17 mouse cellular contexts compared by ENCODE assay signal in the genomic region with DNA sequence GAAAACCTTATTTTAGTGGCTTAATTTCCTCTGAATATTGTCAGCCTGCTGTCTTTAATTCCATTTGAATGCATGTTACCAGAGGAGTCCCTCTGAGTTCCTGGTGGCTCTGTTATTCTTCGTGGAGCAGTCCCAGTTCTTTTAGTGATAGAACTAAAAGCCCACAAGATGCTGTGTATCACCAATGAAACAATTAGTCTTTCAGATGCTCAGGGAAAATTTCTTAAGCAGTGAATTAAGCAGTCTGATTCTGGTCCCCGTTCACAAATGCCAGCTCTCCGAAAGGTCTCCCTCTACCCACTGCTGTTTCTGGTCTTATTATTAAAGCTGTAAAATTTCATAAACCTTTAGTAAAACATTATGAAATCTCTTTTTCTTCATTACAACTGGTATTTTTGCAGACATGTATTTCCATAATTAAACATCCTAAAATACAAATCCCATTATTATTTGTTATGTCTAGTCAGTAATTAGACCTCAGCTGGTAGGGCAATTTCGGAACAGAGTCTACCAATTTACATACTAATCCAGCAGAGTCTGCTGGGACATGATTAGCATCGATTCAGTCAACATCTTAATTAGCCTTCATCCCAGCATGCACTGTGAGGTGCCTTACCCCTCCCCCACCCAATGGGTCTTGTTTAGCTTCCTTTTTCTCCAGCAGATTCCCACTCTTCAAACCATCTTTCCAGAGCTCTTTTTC. TPM values are rescaled to one million over a fixed set of nuclear protein-coding genes. Genes with fewer than 3 reads are reported as not detected.
A peak's percentile ranks its signal among the peaks of the same experiment; 100 is the strongest.
DNase-seq lines count a peak whose midpoint lies in the region; ATAC-seq lines count a peak whose summit lies in the region.
"Had no signal": no experiment of that assay in that cellular context is flagged by ENCODE, and none has a peak within 500 bp of the region (broad histone marks: within the 10 kb centered on the region; RNA-seq: fewer than 3 reads in every experiment).

No protein-coding gene starts in this region.

- no peak overlapping the region for H3K4me3 ChIP-seq in forebrain, embryonic 15.5 days
- H3K4me3 ChIP-seq in neural tube, embryonic 14.5 days (ENCODE audit: low read depth, low read length), result no peak overlapping the region
- H3K4me3 ChIP-seq: heart, adult 2 months had no signal

- no peaks in the 10 kb centered on the region for H3K36me3 ChIP-seq in forebrain, embryonic 15.5 days
- no peaks in the 10 kb centered on the region for H3K36me3 ChIP-seq in neural tube, embryonic 14.5 days (ENCODE audit: control insufficient read depth, insufficient read depth, low read length)

- WGBS in forebrain, embryonic 15.5 days, result 10% methylated on average over 5 of the region's 5 CpGs
- WGBS in neural tube, embryonic 14.5 days, result 31% methylated on average over 5 of the region's 5 CpGs

- no peak overlapping the region for H3K4me2 ChIP-seq in forebrain, embryonic 15.5 days (replicated peaks)
- no peak overlapping the region for H3K4me2 ChIP-seq in neural tube, embryonic 14.5 days (ENCODE audit: low read depth, low read length)

- peak; percentile 98 for ATAC-seq in forebrain, embryonic 15.5 days (replicated peaks)
- ATAC-seq in neural tube, embryonic 14.5 days (ENCODE audit: low read depth), result peak; percentile 88
- ATAC-seq in monocyte, adult 5-6 weeks (replicated peaks; ENCODE audit: insufficient number of reproducible peaks, low FRiP score, low TSS enrichment, poor library complexity, severe bottlenecking), result no peak
- no peak for ATAC-seq in activated CD4-positive, CD25-positive, alpha-beta regulatory T cell, adult 4 months
- ATAC-seq: Patski had no signal

- no peaks in the 10 kb centered on the region for H3K27me3 ChIP-seq in forebrain, embryonic 15.5 days
- H3K27me3 ChIP-seq in neural tube, embryonic 14.5 days (ENCODE audit: control insufficient read depth, insufficient read depth, low read length), result no peaks in the 10 kb centered on the region
- H3K27me3 ChIP-seq: Patski had no signal

- H3K27ac ChIP-seq in forebrain, embryonic 15.5 days (replicated peaks), result peak overlapping the region; percentile 75
- no peak overlapping the region for H3K27ac ChIP-seq in neural tube, embryonic 14.5 days (ENCODE audit: low read depth, low read length)
- H3K27ac ChIP-seq: heart, adult 2 months; macrophage; stomach, postnatal 0 days had no signal

- H3K4me1 ChIP-seq in forebrain, embryonic 15.5 days, result no peaks in the 10 kb centered on the region
- no peaks in the 10 kb centered on the region for H3K4me1 ChIP-seq in neural tube, embryonic 14.5 days (ENCODE audit: control insufficient read depth, insufficient read depth, low read length)

- H3K9me3 ChIP-seq in forebrain, embryonic 15.5 days, result no peaks in the 10 kb centered on the region
- no peaks in the 10 kb centered on the region for H3K9me3 ChIP-seq in neural tube, embryonic 14.5 days (ENCODE audit: control insufficient read depth, low read length)

- peak; percentile 13 to 26 for DNase-seq in frontal cortex, adult 2 months (ENCODE audit: extremely low spot score in 1 of 2, low spot score in 1 of 2)
- DNase-seq in frontal cortex, postnatal 25 days (ENCODE audit: low spot score in 2 of 2), result no peak
- DNase-seq in layer of hippocampus, postnatal 14 days (ENCODE audit: low spot score in 2 of 2), result peak; percentile 39 to 73
- no peak for DNase-seq in kidney, postnatal 25 days
- DNase-seq: adrenal gland, postnatal 25 days; cerebellum, postnatal 25 days; heart, adult 2 months had no signal

- H3K9ac ChIP-seq in forebrain, embryonic 15.5 days (replicated peaks), result no peak overlapping the region
- H3K9ac ChIP-seq in neural tube, embryonic 14.5 days (replicated peaks; ENCODE audit: low read depth, low read length), result no peak overlapping the region

RNA-seq across cellular contexts. Expression of gene 4933400A11Rik, which starts 58.7 kb away (rescaled TPM):
- not detected in 2 replicates for polyA plus RNA-seq in frontal cortex, adult 2 months (2012; rRNA removed)
- not detected in 2 replicates for polyA plus RNA-seq in forebrain, embryonic 15.5 days (2015; fragmentation: Nextera tagmentation; extraction: Ambion mirVana)
- total RNA-seq in layer of hippocampus, postnatal 14 days (2021), result not detected
- not detected in 2 replicates for polyA plus RNA-seq in neural tube, embryonic 14.5 days (2014; fragmentation: Nextera tagmentation; extraction: Ambion mirVana)
- total RNA-seq in monocyte, adult 5-6 weeks (2017), result not detected in 3 replicates
- not detected for polyA plus RNA-seq in activated CD4-positive, CD25-positive, alpha-beta regulatory T cell, adult 4 months (2017; shearing (Covaris generic))
- total RNA-seq: adrenal gland, postnatal 25 days; heart, adult 2 months; hematopoietic stem cell, adult 5-6 weeks; liver, adult 2 months had no signal
- polyA plus RNA-seq: heart, adult 2 months; large intestine, adult 2 months; liver, adult 2 months; macrophage; Patski had no signal

Comparison
In these comparisons a context has a peak if more than half of its experiments do, and no peak if none do; other contexts are left out.
1. DNase-seq: peak in frontal cortex, adult 2 months (2 of 2) and layer of hippocampus, postnatal 14 days (2 of 2); none in frontal cortex, postnatal 25 days (0 of 2) and kidney, postnatal 25 days (0 of 2).
2. ATAC-seq: peak in forebrain, embryonic 15.5 days (single experiment) and neural tube, embryonic 14.5 days (single experiment); none in monocyte, adult 5-6 weeks (single experiment) and activated CD4-positive, CD25-positive, alpha-beta regulatory T cell, adult 4 months (single experiment).